Mouse (Mus musculus) thymus, adult 2 months (tissue): ENCODE measurements at regions not wholly inside any gene's neighbourhood (a gene's known extent, or its start where the extent isn't known, plus 50 kb on each side); places are given as distances from the start of the nearest gene placed in this dataset.

Experiments used
- CTCF ChIP-seq: fragments of 200-500 bp; IDR thresholded peaks from 2 replicates; pipeline ENCODE4 v1.5.1; 2012; ENCODE audit warnings: mild to moderate bottlenecking, control low read depth, low read length, moderate library complexity, borderline replicate concordance; ENCODE audit not compliant: control insufficient read depth, poor library complexity, insufficient read depth; ENCODE audit errors: extremely low read depth
- POLR2A ChIP-seq: fragments of 200-500 bp; IDR thresholded peaks from 2 replicates; pipeline ENCODE4 v1.6.1; 2012; ENCODE audit warnings: mild to moderate bottlenecking, low read length, control low read depth, moderate library complexity; ENCODE audit not compliant: control insufficient read depth, poor library complexity, insufficient read depth; ENCODE audit errors: extremely low read depth

DNA sequence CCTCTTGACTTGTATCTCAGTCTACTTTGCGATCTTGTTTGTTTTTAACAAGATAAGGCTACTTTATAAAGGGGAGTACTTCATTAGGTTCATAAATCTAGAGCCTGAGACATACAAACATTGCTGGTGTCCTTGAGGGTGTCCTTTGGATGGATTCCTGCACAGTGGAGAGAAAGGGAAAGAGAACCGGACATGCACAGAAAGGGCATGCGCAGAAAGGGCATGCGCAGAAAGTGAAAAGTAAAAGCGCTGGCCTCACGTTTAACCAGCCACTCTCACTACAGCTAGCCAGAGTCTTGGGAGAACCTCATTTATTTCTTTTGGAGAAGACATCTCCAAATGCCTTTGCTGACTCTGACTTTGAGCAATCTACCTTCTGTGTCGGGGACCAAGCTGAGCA lies 125.5 kb downstream of the Dusp6 start:
- no peak for TF ChIP-seq CTCF
- TF ChIP-seq POLR2A: no peak
